Mouse (Mus musculus) thymus, adult 18-20 months (tissue): Measurements from ENCODE around the gene Plcb3.
A peak's percentile ranks its signal among the peaks of the same experiment; 100 is the strongest.
"Not testable (repeated sequence)": the region's sequence is repeated elsewhere in the genome, so short reads cannot be mapped to it uniquely, and the experiment has no call there.

Experiments used
- DNase-seq, 2 experiments: peaks; one replicate each; pipeline ENCODE4 v3.0.0; 2022; ENCODE audit warnings: mixed read lengths in 2 of 2

Plcb3 gene

DNA sequence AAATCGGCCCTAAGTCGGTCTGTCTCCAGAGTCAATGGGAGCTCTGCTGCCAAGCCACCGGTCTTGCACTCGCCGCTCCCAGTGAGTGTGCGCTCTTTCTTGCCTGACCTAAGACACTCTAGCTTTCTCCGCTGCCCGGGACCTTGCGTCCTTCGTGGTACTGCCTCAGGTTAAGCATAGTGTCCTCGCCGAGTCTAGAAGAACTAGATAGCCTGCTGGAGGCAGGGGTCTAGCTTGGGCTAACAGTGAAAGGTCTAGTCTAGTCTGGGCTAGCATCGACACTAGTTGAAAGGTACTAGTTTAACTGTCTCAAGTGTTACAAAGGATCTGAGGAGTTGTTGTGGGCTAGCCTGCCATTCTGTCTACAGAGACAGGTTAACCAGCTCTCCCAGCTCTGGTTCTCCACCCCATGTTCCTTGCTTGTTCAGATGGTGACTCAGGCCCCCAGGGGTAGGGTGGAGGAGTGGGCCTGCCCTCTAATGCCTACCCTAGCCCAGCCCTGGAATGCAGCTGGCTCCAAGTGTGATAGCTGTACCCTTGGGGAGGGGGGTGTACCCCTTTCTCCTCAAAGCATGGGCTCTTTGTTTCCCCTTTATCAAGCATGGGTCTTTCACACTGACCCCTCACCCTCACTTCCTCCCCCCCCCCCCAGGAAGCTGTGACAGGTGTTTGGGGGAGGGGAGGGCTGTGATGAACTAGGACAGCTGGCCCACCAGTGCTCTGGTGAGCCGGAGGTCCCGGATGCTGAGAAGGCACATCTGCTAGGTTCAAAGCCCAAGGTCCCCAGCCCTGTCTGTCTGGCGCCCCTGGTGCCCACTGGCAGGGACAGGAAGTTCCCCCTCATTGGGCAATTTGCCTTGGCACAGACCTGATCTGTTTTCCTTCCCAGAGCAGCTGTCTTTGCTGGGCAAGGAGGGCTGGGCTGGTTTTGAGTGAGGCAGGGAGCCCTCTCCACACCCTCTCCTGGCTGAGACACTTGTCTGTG is at the start of gene Plcb3:
Plcb3 (minus strand) TSS at position 934 of the 985 bp plus-strand sequence.
- DNase-seq = peak; percentile 85 to 93

DNA sequence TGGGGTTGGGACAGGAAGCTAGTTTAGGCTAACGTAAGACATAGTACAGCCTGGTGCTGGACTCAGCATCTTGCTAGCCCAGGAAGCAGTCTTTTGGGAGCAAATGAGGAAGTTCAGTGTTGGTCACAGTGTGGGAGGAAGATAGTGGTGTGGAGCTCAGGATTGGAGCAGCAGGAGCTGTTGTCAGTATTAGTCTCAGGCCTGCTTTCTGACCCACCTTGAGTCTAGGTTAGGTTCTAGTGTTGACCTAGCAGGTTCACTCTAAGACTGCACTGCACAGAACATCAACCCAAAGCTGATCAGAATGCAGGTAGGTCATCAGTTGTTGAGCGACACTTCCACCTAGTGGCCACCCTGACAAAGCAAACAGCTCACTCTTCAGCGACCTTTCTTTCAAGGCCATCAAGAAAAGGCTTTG is 44.0 kb upstream of the Plcb3 start:
- peak; percentile 48 to 68 for DNase-seq

DNA sequence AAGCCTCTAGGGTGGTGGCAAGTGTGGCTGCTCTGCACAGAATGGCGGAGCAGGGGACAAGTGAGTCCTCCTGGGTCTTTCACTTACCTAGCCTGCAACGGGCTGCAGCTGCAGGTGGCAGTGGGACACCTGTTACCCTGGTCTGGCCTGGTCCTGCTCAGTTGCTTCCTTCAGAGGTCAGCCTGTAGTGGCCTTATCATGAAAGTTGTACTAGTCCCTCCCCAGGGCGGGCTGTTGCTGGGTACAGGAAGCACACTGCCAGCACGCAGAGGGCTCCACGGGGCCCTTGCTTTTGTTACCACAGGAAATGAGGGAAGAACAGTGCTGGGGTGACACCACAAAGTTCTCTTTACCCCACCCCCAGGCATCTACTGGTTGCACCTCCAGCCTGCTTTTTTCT is 42.9 kb upstream of the Plcb3 start, which contains the start of gene Fermt3:
Fermt3 (minus strand) TSS at position 279 of the 400 bp plus-strand sequence.
- peak; percentile 77 to 87 for DNase-seq

DNA sequence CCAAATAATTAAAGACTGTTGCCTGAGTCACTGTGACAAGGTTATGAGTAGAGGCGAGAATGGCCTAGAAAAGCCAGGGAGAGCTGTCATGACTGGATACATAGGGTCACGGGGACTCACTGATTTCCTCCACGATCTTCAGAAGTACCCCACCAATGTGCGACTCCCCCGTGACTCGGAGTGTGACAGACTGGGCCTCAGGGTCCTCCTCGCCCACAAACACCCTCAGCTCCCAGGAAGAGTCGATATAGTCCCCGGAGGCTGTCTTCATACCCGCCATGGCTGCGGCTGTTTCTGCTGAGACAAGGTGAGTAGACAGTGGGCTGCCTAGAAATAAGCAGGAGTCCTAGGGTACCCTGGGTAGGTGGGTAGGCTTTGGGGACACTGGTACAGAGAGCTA is 42.3 kb upstream of the Plcb3 start:
- DNase-seq = peak in 1 of 2 experiments; percentile 35

DNA sequence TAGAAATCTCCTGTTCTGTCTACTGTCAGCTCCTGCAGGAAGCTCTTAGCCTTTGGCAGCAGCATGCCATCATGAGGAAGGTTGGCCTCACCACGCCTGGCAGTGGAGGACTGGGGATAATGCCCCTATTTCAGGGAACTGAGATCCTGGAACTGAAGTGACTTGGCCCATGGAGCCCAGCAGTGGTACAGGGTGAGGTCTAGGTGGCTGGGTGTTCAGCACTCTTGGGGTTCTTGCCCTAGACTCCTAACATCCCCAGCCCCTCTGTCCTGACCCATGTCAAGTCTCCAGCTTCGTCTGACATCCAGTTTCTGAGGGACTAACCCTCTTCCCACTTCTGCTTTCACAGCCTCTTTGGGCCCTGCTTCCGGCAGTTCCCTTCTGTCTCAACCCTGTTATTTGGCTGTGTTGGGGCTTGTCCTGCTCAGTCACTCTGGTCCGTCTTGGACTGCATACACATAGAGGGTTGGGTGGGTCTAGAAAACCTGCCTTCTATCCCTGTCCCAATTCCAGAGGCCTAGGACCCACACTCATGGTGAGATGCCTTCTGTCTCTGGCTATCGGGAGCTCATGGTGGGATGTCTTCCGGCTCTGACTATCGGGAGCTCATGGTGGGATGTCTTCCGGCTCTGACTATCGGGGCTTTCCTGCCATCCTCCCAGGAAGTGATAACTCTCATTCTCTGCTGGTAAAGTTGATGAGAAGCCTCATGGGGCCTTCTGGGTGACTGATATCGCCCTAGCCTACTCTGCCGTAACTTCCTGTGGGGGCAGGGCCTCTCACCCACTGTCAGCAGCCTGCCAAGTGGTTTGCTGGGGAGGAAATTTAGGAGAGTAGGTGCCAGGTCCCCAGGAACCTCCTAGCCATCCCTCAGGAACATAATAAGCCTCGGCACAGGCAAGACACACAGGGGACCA is 41.5 kb upstream of the Plcb3 start:
- peak; percentile 49 to 57 for DNase-seq

DNA sequence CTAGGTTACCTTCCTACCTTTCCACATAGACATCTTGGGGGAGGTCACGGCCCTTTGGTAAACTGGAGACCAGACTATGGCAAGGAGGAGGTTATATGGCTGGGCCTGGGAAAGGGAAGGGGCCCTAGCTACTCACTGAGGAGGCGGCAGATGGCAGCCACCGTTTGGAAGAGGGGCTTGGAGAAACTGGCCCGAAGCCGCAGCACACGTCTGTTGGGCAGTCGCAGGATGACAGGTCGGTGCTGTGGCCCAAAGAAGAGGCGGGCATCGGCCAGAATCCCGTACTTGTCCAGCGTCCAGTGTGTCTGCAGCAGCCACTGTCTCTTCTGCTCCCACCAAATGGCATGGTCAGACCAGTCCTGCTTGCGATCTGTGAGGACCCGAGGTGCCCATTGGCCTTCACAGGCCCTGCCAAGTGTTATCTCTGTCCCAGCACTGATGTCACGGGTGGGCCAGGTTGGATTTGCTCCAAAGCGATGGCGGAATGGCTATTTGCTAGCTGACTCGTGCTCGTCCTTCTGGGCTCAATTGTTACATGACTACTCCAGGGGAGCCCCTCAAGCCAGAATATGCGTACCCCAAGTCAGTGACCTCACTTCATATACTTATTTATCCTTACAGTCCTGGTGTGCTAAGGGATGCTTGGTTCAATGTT is 38.3 kb upstream of the Plcb3 start:
- DNase-seq = no peak

DNA sequence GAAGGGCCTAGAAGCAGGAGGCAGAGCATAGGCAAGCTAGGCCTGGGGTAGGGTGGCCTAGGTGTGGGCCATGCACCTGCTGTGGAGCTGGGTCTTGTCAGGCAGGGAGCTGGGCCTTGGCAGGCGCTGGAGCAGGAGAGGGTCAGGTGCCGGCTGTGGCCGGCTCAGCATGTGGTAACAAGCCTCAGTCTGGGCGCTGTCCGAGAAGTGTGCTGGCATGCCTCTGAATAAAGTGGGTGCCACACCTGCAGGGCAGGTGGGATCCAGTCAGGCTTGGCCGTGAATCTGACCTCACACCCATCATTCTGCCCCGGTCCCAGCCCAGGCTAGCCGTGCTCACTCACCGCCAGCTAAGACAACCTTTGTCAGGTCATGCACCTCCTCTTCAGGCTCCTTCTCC is 37.7 kb upstream of the Plcb3 start:
- no peak for DNase-seq

DNA sequence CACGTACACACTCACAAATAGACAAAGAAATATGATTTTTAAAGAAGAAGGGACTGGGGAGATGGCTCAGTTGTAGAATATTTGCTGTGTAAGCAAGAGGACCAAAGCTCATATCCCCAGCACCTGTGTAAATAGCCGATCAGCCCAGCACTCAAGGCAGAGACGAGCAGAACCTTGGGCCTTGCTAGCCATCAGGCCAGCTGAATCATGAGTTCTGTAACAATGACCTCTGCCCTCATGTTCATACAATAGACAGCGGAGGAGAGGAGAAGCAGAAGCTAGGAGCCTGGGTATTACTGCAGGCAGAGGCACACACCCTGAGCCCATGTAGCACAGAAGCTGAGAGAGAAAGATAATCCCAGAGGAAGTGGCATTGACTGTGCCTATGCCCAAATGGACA is 36.2 kb upstream of the Plcb3 start:
- DNase-seq = no peak

DNA sequence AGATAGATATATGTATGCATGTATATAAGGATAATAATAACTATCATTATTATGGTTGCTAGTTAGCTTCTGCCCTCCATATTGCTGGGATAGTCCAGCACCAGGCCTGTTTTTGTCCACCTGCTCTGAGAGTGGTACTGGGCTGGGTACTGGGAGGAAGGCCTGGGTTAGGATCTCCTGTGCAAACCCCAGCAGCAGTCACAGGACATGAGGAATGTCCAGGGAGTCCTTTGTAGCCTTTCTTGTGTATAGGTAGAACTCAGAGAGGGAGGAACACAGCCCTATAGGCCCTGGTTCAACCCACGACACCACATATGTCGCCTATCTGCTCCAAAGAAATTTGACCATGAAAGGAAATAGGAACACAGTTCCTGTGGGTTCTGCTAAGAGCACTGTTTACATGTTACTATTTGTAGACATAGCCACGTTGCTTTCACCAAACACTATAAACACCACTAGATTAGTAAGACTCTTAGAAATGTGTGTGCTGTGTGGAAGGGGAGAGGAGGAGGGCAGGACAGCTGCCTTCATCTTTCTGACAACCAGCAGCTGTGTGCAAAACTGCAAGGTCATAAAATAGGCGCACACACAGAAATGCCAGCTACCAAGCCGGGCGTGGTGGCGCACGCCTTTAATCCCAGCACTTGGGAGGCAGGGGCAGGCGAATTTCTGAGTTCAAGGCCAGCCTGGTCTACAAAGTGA is 30.8 kb upstream of the Plcb3 start:
- DNase-seq = no peak

DNA sequence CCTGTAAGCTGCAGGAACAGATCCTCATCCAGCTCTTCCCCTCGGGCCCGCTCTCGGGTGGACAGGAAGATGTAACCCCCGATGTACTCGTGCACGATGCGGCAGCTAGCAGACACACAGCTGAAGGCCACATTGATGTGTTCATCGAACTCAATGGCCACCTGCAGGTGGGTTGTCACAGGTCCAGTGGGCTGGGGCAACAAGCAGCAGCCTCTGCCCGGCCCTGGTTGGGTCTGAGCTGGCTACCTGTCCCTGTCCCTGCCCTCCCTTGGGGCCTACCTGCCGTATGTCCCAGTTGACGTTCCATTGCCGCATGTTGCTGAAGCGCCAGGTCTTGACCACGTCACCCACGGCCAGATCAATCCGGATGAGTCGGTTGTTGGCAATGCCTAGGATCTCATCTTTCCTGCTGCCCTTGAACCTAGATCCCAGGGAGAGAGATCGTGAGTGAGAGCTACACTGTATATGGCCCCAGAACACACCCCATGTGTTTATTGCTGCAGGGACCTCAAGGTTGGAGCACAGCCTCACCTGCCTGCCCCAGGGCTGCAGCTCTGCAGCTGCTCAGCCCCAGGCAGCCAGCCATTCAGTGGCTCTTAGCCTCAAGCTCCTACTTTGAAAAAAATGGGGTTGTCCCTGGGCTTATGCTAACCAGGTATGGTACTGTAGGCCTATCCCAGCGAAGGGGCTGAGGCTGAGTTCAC is 23.2 kb upstream of the Plcb3 start:
- DNase-seq = no peak

DNA sequence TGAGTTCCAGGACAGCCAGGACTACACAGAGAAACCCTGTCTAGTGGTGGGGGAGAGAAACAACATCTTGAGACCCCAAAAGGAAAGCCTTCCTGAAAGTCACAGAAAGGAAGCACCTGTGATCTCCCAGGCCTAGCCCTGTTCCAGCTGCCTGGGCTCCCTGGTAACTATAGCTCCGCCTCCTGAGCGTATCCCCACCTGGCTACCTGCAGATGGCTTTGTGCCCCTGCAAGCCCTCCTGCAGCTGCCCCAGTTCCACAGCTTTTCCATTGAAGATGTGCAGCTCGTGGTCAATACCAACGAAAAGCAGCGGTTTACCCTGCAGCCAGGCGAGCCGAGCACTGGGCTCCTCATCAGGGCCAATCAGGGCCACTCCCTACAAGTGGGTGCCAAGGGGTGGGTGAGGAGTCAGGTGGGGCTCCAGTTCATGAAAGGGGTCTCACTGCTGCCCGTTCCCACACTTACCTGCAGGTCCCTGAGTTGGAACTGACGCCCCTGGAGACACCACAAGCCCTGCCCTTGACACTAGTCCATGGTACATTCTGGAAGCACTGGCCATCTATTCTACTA is 21.5 kb upstream of the Plcb3 start:
- no peak for DNase-seq

DNA sequence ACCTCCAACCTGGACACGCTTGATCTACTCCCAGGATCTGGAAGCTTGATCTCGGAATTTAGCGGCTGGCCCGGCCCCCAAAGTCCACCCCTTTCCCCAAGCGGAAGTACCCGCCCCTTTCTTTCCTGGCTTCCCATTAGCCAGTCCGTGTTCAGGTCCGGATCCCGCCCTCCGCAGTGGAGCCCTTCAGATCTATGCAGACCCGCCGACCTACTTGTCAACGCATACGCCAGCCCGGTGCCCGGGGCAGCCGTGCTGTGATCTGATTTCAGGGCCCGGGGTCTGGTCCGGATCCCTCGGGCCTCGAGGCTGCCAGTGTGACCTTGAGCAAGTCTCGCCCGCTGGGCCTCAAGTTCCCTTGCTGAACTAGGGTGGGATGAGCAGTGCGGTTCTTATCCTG is 19.7 kb upstream of the Plcb3 start, which contains the start of the genes Nudt22 and Trpt1:
Nudt22 (minus strand) TSS at position 112 of the 400 bp plus-strand sequence.
Trpt1 (plus strand) TSS at position 126 of the 400 bp plus-strand sequence.
- peak; percentile 56 to 74 for DNase-seq

DNA sequence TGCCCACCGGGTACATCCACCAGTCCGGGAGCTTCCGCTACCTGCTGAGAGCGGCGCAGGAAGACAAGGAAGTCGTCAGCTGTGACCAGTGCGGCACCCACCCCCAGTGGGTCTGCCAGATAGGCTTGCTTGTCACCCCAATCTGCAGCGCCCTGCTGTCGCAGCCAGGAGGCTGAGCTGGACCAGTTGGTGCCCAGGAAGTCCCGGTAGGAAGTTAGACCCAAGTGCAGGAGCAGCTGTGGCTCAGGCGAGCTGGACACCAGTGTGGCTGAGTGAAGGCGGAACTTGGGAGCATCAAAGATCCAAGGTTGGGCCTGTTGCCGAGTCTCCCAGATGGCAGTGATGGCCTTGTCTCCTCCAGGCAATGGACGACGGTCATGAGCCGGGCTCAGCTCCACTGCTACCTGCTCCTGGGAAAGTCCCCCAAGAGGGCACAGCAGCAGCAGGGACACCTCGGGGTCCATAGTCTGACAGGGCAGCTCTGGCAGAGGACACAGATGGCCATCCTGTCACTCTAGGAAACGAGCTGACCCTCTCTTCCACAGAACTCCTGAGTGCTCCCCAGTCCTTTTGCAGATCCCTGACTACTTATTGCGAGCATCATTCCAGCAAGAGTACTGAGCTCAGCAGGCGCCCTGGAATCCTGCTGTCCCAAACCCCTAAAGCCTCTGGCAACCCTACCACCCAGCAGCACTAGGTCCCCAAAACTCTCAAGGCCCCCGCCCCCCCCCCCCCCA is 19.2 kb upstream of the Plcb3 start:
- no peak for DNase-seq

DNA sequence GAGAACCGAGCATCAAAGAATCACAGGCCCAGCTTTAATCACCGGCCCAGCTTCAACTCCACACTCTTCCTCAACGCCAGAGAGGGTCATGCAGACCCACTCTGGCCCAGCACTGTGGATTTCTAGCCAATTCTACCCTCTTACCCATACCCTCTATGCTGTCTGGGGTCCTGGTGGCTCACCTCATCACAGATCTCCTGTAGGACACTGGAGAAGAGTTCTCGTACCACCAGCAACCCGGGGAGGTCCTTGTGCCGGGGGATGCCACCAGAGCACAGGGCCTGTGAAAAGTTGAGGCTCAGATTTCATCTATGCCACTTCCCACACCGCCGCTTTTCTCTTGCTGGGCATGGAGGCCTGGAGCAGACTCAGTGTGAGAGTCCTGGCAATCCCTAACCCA is 18.2 kb upstream of the Plcb3 start:
- DNase-seq = no peak

DNA sequence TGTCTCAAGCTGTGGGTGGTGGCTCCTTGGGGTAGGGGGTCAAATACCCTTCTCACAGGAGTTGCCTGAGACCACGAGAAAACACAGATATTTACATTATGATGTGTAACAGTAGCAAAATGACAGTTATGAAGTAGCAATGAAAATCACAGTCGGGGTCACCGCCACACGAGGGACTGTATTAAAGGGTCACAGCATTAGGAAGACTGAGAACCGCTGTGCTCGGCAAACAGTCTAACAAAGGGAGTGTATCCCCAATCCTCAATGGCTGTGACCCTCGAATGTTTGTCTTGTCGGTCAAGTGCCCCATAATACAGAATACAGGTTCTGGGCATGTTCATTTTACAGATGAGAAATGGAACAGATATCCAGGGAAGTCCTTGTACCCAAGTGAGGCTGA is 17.7 kb upstream of the Plcb3 start:
- DNase-seq = no peak

DNA sequence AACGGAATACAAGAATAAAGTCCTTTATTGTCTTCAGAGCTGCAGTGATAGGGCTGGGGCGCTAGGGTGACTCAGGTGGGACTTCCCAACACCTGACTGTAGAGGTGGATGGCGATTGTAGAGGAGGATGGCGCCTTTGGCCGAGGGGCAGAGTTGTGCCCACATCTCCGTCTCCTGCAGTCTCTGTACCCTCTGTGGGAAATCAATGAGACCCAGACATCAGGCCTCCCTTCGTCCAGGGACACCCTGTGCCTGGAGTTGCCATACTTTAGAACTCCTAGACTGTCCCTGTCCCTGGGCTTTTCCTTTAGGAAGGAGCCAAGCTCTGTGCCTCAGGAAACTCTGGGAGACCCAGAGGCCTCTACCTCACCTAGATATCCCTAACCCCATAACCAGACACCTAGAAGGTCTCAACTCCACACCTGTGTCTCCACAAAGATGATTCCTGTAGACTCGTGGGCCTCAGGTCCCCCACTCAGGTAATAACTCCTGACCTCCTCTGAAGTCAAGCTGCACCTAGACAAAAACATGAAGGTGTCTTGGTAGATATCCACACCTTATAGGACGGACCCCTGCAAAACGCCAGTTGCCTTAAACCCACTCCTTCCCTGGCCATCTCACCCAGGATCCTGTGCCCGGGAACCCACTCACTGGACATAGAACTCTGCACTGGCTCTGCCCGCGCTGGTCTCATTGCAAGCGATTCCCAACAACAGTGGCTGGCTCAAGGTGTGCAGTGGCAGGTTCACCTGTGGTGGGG is 16.9 kb upstream of the Plcb3 start:
- DNase-seq = no peak

DNA sequence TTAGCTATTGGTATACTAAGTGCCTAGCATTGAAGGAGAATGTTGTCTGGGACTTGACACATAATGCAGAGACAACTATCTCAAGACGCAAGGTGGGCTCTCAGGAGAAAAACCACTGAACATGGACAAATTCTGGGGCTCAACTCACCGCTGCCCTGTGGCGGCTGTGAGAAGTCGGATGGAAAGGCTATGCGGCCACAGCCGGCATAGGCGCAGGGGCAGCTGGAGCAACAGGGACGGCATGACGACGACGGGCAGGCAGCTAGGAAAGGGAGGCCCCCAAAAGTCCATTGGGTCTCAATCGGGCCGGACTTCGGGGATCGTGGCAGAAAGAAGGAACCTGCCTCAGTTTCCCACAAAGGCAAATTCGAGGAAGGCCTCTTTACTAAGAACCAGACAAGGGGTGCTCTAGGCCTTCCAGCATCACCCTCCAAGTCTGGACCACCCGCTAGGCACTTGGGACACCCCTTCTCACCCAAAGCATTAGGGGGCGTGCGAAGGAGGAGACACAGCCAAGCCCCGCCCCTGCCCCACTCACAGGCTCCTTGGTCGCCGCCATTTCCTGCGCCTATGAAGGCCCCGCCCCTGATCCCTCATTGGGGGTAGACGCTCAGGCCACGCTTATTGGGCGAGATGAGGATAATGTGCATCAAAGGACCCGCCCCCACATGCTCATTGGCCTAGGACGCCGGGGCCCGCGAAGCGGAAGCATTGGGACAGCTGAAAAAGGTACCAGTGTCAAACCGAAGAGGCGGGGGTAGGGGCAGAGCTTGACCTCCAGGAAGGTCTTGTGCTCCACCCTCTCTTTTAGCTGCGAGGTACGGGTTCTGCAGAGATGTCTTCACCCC is 16.0 kb upstream of the Plcb3 start, which contains the start of gene Dnajc4:
Dnajc4 (minus strand) TSS at position 562 of the 848 bp plus-strand sequence.
- peak; percentile 97 to 99 for DNase-seq

DNA sequence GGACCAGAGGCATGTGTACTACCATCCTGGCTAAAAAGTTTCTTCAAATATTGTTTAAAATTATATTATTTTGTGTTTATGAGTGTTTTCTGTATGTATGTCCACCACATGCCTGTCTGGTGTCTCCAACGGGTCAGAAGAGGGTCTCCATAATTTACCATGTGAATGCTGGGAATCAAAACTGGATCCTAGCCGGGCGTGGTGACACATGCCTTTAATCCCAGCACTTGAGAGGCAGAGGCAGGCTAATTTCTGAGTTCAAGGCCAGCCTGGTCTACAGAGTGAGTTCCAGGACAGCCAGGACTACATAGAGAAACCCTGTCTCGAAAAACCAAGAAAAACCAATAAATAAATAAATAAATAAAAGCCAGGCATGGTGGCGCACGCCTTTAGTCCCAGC is 14.9 kb upstream of the Plcb3 start:
- not testable (repeated sequence) for DNase-seq
